Mouse (Mus musculus) liver, embryonic 14.5 days (tissue): ENCODE measurements around the gene Ttll8. TPM values are rescaled to one million over a fixed set of nuclear protein-coding genes. Genes with fewer than 3 reads are reported as not detected.
A peak's percentile ranks its signal among the peaks of the same experiment; 100 is the strongest.

Experiments used
- ATAC-seq: fragments of 200-750 bp; cut with Nextera tagmentation; 2 replicates; pipeline ENCODE4 v1.8.0; 2017; ENCODE audit warnings: moderate number of reproducible peaks, mild to moderate bottlenecking, moderate library complexity; ENCODE audit not compliant: insufficient read depth
- DNase-seq, 3 experiments: peaks; one replicate each; pipeline ENCODE4 v3.0.0-alpha.2; 2012 to 2013; ENCODE audit warnings: low read depth in 3 of 3, low spot score in 3 of 3
- H3K27ac ChIP-seq: fragments of 300-500 bp; sonication (generic); 2 replicates; pipeline ENCODE4 v1.5.1; 2014; ENCODE audit warnings: moderate library complexity, mild to moderate bottlenecking, control low read depth, inconsistent platforms
- H3K27me3 ChIP-seq: fragments of 300-500 bp; sonication (generic); 2 replicates; pipeline ENCODE4 v1.6.1; 2014; ENCODE audit warnings: mild to moderate bottlenecking, low read length, moderate library complexity; ENCODE audit not compliant: control insufficient read depth, insufficient read depth
- H3K36me3 ChIP-seq: fragments of 300-500 bp; sonication (generic); replicated peaks from 2 replicates; pipeline ENCODE4 v1.6.1; 2014; ENCODE audit warnings: low read depth; ENCODE audit not compliant: control insufficient read depth, insufficient read depth
- H3K4me1 ChIP-seq, 2 experiments: fragments of 200-500 bp in 1 of 2; fragments of 300-500 bp in 1 of 2; sonication (generic) in 1 of 2; replicated peaks; 2 replicates each; pipeline ENCODE4 v1.6.1; 2012 to 2014; ENCODE audit warnings: antibody characterized with exemption in 1 of 2, inconsistent platforms in 1 of 2, low read length in 1 of 2; ENCODE audit not compliant: control insufficient read depth in 2 of 2, insufficient read depth in 2 of 2
- H3K4me2 ChIP-seq: fragments of 300-500 bp; sonication (generic); 2 replicates; pipeline ENCODE4 v1.6.1; 2014; ENCODE audit warnings: low read depth, mild to moderate bottlenecking, control low read depth, moderate library complexity
- H3K4me3 ChIP-seq, 2 experiments: fragments of 200-500 bp in 1 of 2; fragments of 300-500 bp in 1 of 2; sonication (generic) in 1 of 2; 2 replicates each; pipeline ENCODE4 v1.5.1; 2012 to 2014; ENCODE audit warnings: low read depth in 2 of 2, low read length in 2 of 2, mild to moderate bottlenecking in 2 of 2, control low read depth in 1 of 2, inconsistent platforms in 1 of 2, moderate library complexity in 1 of 2; ENCODE audit not compliant: insufficient read depth in 1 of 2
- H3K9ac ChIP-seq: fragments of 300-500 bp; sonication (generic); replicated peaks from 2 replicates; pipeline ENCODE4 v1.6.1; 2014; ENCODE audit warnings: mild to moderate bottlenecking, control low read depth, moderate library complexity
- H3K9me3 ChIP-seq: fragments of 300-500 bp; sonication (generic); 2 replicates; pipeline ENCODE4 v1.6.1; 2016; ENCODE audit warnings: low read length, mixed read lengths; ENCODE audit not compliant: control insufficient read depth
- CTCF ChIP-seq: IDR thresholded peaks from 2 replicates; pipeline ENCODE4 v1.5.1; 2016; ENCODE audit warnings: antibody characterized with exemption, low read depth, control low read depth
- EP300 ChIP-seq: IDR thresholded peaks from 2 replicates; pipeline ENCODE4 v1.6.1; 2016; ENCODE audit warnings: antibody characterized with exemption, low read depth
- WGBS: fragments of 180-500 bp; shearing (Covaris S2); extraction: QIAGEN DNeasy Blood & Tissue Kit; methylation state at CpG from one replicate; pipeline ENCODE4 v1.1.7; 2014; ENCODE audit not compliant: insufficient replicate concordance; 5-methylcytosine and 5-hydroxymethylcytosine counted together
- polyA plus RNA-seq, 2 experiments: library from polyadenylated mRNA; depleted of rRNA in 1 of 2; stranded (reverse) in 1 of 2; unstranded in 1 of 2; fragments of >200 nt; fragmentation: Nextera tagmentation in 1 of 2; extraction: Ambion mirVana in 1 of 2; gene quantifications; 2 replicates each; pipeline versions ENCODE4 v1.2.1 to v1.2.3; 2012 to 2014

Ttll8 gene
- not detected in 2 replicates for polyA plus RNA-seq (2012; rRNA removed)
- polyA plus RNA-seq (2014; fragmentation: Nextera tagmentation; extraction: Ambion mirVana): not detected in 2 replicates

DNA sequence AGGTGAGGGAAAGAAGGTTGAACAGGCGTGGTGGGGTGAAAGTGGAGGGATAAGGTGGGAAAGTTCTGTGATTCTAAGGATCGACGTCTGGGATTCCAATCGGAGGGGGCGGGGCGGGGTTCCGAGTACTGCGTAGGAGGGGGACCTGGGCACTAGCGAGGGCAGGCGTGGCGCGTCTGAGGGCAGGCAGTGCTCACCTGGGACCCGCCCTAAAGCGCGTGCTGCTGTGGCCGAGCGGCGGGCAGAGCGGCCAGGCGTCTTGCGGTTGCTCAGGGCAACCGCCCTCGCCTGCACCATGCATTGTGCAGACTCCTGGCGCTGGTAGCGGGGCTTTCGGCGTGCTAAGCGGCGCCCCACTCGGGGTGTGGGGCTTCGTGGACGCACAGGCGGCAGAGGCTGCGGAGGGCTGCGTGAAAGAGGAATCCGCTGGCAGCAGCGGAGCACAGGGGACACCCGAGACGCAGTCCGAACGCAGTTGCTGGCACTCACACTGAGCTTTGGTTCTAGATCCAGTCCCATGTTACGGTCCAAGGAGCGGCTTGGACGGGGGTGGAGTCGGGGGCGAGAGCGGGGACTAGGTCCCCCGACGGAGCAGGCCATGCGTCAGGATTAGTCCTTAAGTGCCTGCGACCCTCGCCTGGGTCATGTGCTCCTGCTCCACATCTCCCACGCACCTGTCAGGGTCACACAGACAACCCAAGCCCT is at the start of gene Ttll8:
TSS of gene Ttll8 (minus strand) at position 51 of the 705 bp plus-strand sequence.
- ATAC-seq (no peak), DNase-seq (no peak)
- 6% methylated on average over 53 of the region's 53 CpGs for WGBS
- Histone ChIP-seq H3K4me2 (peak within 1 kb of the TSS; percentile 45), H3K27me3 (peaks cover 6% of the 10 kb centered on the region), H3K4me1 (no peaks in the 10 kb centered on the region), H3K9me3 (no peaks in the 10 kb centered on the region), H3K4me3 (no peak within 1 kb of the TSS), H3K36me3 (no peaks in the 10 kb centered on the region), H3K9ac (no peak within 1 kb of the TSS), H3K27ac (no peak within 1 kb of the TSS)
- no peak for TF ChIP-seq CTCF

DNA sequence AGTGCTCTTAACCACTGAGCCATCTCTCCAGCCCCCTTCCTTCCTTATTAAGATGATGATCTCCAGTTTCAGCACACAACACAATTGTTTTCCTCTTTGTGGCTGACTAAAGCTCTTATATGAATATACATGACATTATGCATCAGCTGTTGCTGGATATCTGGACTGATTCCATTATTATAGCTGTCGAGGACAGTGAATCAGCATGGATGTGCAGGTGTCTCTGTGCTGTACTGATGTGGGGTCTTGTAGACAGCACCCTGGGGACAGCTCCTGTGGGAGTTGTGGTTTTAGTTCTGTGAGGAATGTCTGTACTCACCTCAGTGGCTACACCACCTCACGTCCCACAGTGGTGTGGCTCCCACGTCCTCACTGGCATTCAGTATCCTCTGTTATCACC is 47.0 kb upstream of the Ttll8 start:
- ATAC-seq (no peak), DNase-seq (no peak)
- Histone ChIP-seq H3K4me3 (no peak overlapping the region), H3K4me2 (no peak overlapping the region), H3K9ac (no peak overlapping the region), H3K9me3 (no peaks in the 10 kb centered on the region), H3K27ac (no peak overlapping the region), H3K4me1 (no peaks in the 10 kb centered on the region), H3K36me3 (no peaks in the 10 kb centered on the region), H3K27me3 (no peaks in the 10 kb centered on the region)
- 43% methylated on average over 3 of the region's 3 CpGs for WGBS
- no peak for TF ChIP-seq CTCF
- TF ChIP-seq EP300: no peak

DNA sequence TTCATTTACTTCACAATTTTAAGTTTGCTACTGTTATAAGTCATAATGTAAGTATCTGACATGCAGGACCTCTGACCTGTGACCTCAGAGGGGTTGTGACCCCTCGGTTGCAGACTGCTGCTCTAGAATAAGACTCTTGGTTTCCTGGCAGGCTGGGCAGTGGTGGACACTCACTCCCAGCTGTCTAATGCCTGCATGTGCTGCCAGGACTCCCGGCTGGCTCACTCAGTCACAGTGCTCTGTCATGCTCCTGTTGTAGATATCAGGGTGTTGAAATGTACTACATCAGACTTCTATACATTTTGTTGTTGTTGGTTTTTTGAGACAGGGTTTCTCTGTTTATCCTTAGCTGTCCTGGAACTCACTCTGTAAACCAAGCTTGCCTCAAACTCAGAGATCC is 46.1 kb upstream of the Ttll8 start:
- H3K36me3 ChIP-seq: no peaks in the 10 kb centered on the region

DNA sequence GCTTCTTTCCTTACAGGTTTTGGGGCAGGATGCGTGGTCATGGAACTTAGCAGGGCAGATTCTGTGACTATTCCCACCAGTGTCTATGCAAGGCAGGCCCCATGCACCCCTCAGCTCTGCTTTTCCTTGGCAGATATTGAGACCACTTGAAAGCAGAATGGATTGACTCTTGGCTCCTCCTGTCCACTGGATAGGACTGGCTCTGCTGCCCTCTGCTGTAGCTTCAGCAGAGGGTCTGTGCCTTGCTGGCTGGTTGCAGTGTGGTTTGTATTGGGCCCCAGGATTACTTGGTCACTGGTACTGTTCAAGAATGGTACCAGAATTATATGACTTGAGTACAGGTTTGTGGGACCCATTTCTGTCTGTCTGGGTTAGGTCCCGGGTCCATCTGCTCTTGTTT is 44.9 kb upstream of the Ttll8 start:
- DNase-seq (no peak), ATAC-seq (no peak)
- no peaks in the 10 kb centered on the region for H3K9me3 ChIP-seq
- H3K27ac ChIP-seq: no peak overlapping the region
- no peak overlapping the region for H3K4me3 ChIP-seq
- no peak for TF ChIP-seq EP300
- TF ChIP-seq CTCF: peak; percentile 23
- H3K4me2 ChIP-seq: no peak overlapping the region
- WGBS: 34% methylated on average over 2 of the region's 2 CpGs
- H3K36me3 ChIP-seq: no peaks in the 10 kb centered on the region
- H3K9ac ChIP-seq: no peak overlapping the region
- H3K27me3 ChIP-seq: no peaks in the 10 kb centered on the region
- no peaks in the 10 kb centered on the region for H3K4me1 ChIP-seq

More for the DNA sequence above, 46.1 kb upstream of the Ttll8 start:
- TF ChIP-seq EP300 (no peak), CTCF (no peak)
- Histone ChIP-seq H3K9me3 (no peaks in the 10 kb centered on the region), H3K4me1 (no peaks in the 10 kb centered on the region), H3K27me3 (no peaks in the 10 kb centered on the region), H3K4me2 (no peak overlapping the region), H3K27ac (no peak overlapping the region), H3K9ac (no peak overlapping the region), H3K4me3 (no peak overlapping the region)
- 41% methylated on average over 2 of the region's 2 CpGs for WGBS
- ATAC-seq: no peak
- no peak for DNase-seq

DNA sequence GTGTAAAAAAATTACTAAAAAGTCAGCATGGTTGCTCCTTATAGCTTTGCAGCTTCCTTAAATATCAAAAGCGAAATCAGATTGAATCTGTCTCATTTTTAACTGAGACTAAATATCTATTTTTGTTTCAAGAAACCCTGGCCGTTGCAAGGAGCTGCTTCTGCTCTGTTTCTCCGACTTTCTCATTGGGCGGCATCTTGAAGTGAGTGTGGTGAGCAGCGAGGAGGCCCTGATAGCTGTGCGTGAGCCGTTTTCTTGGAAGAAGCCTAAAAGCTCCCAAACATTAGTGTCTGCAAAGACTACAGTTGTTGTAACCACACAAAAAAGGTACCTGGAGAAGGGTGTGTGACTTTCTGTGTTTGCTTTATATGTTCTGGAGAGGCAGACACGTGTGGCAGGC is 44.4 kb upstream of the Ttll8 start:
- no peak for TF ChIP-seq CTCF
- TF ChIP-seq EP300: no peak
- Histone ChIP-seq H3K9ac (no peak overlapping the region), H3K27ac (no peak overlapping the region), H3K27me3 (no peaks in the 10 kb centered on the region), H3K4me3 (no peak overlapping the region), H3K4me1 (no peaks in the 10 kb centered on the region), H3K9me3 (no peaks in the 10 kb centered on the region), H3K4me2 (no peak overlapping the region), H3K36me3 (no peaks in the 10 kb centered on the region)
- ATAC-seq: no peak
- DNase-seq: no peak
- 54% methylated on average over 8 of the region's 8 CpGs for WGBS
